Mouse (Mus musculus) brain, embryonic 14.5 days (tissue): ENCODE results near the gene Eya2. TPM values are rescaled to one million over a fixed set of nuclear protein-coding genes. Genes with fewer than 3 reads are reported as not detected.

Experiments used
- DNase-seq: peaks from one replicate; pipeline ENCODE4 v3.0.0-alpha.2; 2011; ENCODE audit warnings: low read depth
- CTCF ChIP-seq: fragments of 200-500 bp; IDR thresholded peaks from 2 replicates; pipeline ENCODE4 v1.5.1; 2012; ENCODE audit warnings: inconsistent platforms, mild to moderate bottlenecking, moderate library complexity, borderline replicate concordance; ENCODE audit not compliant: insufficient read depth, insufficient read length; ENCODE audit errors: extremely low read depth
- POLR2A ChIP-seq: fragments of 200-500 bp; IDR thresholded peaks from 2 replicates; pipeline ENCODE4 v1.6.1; 2012; ENCODE audit warnings: mild to moderate bottlenecking, inconsistent platforms, borderline replicate concordance; ENCODE audit not compliant: poor library complexity, insufficient read depth, insufficient read length, severe bottlenecking; ENCODE audit errors: extremely low read depth
- polyA plus RNA-seq: library from polyadenylated mRNA; depleted of rRNA; stranded (reverse); fragments of >200 nt; gene quantifications from 2 replicates; pipeline ENCODE4 v1.2.3, GENCODE M21; 2012

The Eya2 gene
- polyA plus RNA-seq, 1 experiment = 12.3 TPM

- DNase-seq = no peak
- no peak for TF ChIP-seq CTCF
- TF ChIP-seq POLR2A = no peak
Observed at GRCm38 (mm10) chr2:165733701-165734100, 138.9 kb downstream of the Eya2 start.

- peak; percentile 47 for DNase-seq
- TF ChIP-seq POLR2A = no peak
- no peak for TF ChIP-seq CTCF
Observed at GRCm38 (mm10) chr2:165736297-165736696, 141.5 kb downstream of the Eya2 start.

- DNase-seq = no peak
- TF ChIP-seq POLR2A (no peak), CTCF (no peak)
Observed at GRCm38 (mm10) chr2:165740381-165740780, 145.5 kb downstream of the Eya2 start.

GRCm38 (mm10) chr2:165740982-165741381, 146.2 kb downstream of the Eya2 start:
- TF ChIP-seq CTCF (no peak), POLR2A (no peak)
- peak; percentile 67 for DNase-seq

GRCm38 (mm10) chr2:165741526-165742050, 146.8 kb downstream of the Eya2 start:
- TF ChIP-seq POLR2A (no peak), CTCF (no peak)
- peak; percentile 26 for DNase-seq

GRCm38 (mm10) chr2:165742210-165742786, 147.5 kb downstream of the Eya2 start:
- TF ChIP-seq CTCF = no peak
- TF ChIP-seq POLR2A = no peak
- no peak for DNase-seq

- TF ChIP-seq CTCF (no peak), POLR2A (no peak)
- DNase-seq = peak; percentile 95
Observed at GRCm38 (mm10) chr2:165745306-165746098, 150.7 kb downstream of the Eya2 start.

- no peak for TF ChIP-seq CTCF
- no peak for TF ChIP-seq POLR2A
Observed at GRCm38 (mm10) chr2:165747975-165748374, 153.1 kb downstream of the Eya2 start.

GRCm38 (mm10) chr2:165748426-165748825, 153.6 kb downstream of the Eya2 start:
- no peak for DNase-seq
- no peak for TF ChIP-seq POLR2A
- no peak for TF ChIP-seq CTCF

More at GRCm38 (mm10) chr2:165747975-165748374, 153.1 kb downstream of the Eya2 start:
- DNase-seq = peak; percentile 23

- peak; percentile 42 for DNase-seq
- TF ChIP-seq CTCF (peak; percentile 48), POLR2A (no peak)
Observed at GRCm38 (mm10) chr2:165751068-165751467, 156.2 kb downstream of the Eya2 start.

- DNase-seq = no peak
- TF ChIP-seq POLR2A (no peak), CTCF (no peak)
Observed at GRCm38 (mm10) chr2:165752704-165753103, 157.9 kb downstream of the Eya2 start.

- DNase-seq = peak; percentile 54
Observed at GRCm38 (mm10) chr2:165757799-165758198, 163.0 kb downstream of the Eya2 start.

GRCm38 (mm10) chr2:165758534-165758933, 163.7 kb downstream of the Eya2 start:
- TF ChIP-seq CTCF (no peak), POLR2A (no peak)
- DNase-seq = peak; percentile 82

More at GRCm38 (mm10) chr2:165757799-165758198, 163.0 kb downstream of the Eya2 start:
- TF ChIP-seq POLR2A (no peak), CTCF (no peak)

GRCm38 (mm10) chr2:165759421-165759985, 164.7 kb downstream of the Eya2 start:
- no peak for DNase-seq

More at GRCm38 (mm10) chr2:165759421-165759985, 164.7 kb downstream of the Eya2 start:
- TF ChIP-seq CTCF = no peak
- no peak for TF ChIP-seq POLR2A
